Mouse (Mus musculus): ENCODE measurements around the gene Ptar1. TPM values are rescaled to one million over a fixed set of nuclear protein-coding genes. Genes with fewer than 3 reads are reported as not detected.

Ptar1 gene
- polyA plus RNA-seq, 1 experiment = 6.4 TPM

DNA sequence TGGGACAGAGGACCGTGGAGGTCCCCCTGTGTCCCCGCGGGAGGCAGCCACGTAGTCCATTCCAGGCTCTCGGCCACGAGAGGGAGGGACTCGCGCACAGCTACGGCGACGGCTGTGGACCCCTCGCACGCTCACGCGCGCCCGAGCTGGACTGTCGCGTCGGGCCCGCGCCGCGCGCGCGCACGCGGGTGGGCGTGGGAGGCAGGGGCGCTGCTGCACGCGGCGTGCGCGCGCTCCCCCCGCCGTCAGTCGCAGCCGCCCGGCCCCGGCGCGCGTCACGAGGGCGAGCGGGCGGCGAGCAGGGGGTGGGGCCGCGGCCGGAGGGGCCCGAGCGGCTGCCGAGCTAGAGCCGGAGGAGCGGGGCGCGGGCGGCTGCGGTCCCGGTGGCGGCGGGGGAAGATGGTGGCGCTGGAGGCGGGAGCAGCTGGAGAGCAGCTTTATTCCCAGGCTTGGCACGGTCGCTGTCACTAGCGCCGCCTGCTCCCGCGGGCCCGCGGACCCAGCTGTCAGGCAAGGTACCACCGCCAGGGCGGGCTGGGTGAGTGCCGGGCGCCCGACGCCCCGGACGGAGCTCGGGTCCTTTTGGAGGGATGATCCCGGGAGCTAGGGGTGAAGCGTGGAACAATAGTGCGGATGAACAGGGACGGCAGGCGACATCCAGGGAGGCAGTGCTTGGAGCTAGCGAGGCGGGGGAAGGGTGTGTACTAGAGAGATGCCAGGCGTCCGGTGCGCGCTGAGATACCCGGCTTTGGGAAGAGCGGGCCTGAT is 71.5 kb downstream of the Ptar1 start, which contains the start of gene Apba1:
Gene Apba1, plus strand, starts transcription at position 334 of the 768 bp plus-strand sequence.
- peak; percentile 90 for DNase-seq (ENCODE audit: low read depth)
- TF ChIP-seq POLR2A (IDR thresholded peaks at IDR 0.05; ENCODE audit: borderline replicate concordance, extremely low read depth, insufficient read depth, insufficient read length, poor library complexity, severe bottlenecking) = peak; percentile 60
- peak; percentile 52 for TF ChIP-seq CTCF (IDR thresholded peaks at IDR 0.05; ENCODE audit: borderline replicate concordance, extremely low read depth, insufficient read depth, insufficient read length)

DNA sequence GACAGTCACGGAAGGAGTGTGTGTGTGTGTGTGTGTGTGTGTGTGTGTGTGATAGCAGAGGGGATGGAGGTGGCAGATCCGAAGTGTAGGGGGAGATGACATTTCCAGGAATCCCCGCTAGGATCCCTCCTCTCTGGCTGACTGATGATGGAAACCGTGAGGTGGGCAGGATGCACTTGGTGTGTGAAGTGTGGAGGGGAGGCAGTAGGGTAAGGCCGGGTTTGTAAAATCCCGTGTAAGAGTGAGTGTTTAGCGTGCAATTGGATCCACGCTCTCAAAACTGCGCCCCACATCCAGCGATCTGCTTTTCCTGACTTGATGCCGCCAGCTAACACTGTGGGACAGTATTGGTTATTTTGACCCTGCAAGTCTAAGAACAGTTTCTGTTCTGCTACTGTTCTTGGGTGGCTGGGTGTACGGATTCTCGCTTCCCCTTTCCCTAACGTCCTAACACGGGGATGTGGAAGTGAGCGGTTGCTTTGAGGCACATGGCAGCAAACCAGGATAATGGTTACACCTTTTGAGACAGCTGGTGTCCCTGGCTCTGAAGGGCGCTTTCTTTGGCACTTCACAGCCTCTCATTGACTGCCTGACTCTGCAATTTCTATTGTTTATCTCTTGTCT is 72.2 kb downstream of the Ptar1 start:
- DNase-seq (ENCODE audit: low read depth) = peak; percentile 82
- TF ChIP-seq POLR2A (IDR thresholded peaks at IDR 0.05; ENCODE audit: borderline replicate concordance, extremely low read depth, insufficient read depth, insufficient read length, poor library complexity, severe bottlenecking) (no peak; the same call in 1 of the 2 replicates), CTCF (IDR thresholded peaks at IDR 0.05; ENCODE audit: borderline replicate concordance, extremely low read depth, insufficient read depth, insufficient read length) (peak; percentile 4; the same call in 1 of the 2 replicates)

DNA sequence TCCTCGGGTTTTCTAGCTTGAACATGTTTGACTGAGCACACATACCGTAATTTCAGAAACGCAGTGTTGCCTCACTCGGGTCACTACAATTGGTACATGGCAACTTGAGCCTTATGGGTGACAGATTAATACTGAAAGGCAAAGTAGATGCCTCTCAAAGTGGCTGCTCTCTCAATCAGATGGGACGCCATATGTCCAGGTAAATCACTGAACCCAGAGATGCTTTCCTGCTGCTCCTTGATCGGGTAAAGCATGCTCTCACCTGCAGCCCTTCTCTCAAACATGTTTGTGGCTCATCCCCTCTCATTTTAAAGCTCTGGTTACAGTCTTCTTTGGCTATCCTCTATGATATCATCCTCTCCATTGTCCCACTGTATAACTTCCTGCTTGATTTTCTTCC is 76.1 kb downstream of the Ptar1 start:
- no peak for TF ChIP-seq CTCF (IDR thresholded peaks at IDR 0.05; ENCODE audit: borderline replicate concordance, extremely low read depth, insufficient read depth, insufficient read length)
- no peak for TF ChIP-seq POLR2A (IDR thresholded peaks at IDR 0.05; ENCODE audit: borderline replicate concordance, extremely low read depth, insufficient read depth, insufficient read length, poor library complexity, severe bottlenecking)
- no peak for DNase-seq (ENCODE audit: low read depth)

DNA sequence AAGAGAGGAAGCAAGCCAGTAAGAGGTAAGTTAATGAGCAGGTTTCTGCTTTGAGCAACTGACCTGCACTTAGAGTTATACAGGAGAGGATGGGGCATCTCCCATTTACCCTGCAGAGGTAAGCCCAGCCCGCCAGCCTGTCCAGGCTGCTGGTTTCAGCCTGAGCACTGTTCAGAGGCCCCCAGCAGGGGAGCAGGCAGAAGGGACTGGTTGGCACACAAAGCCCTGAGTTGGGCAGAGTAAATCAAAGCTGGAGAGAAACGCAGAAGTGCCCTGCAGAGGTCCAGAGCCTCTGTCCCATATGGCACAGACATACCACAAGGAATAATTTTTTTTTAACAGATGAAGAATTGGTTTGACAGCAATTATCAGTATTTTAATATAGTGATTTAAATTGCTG is 76.8 kb downstream of the Ptar1 start:
- no peak for DNase-seq (ENCODE audit: low read depth)
- TF ChIP-seq POLR2A (IDR thresholded peaks at IDR 0.05; ENCODE audit: borderline replicate concordance, extremely low read depth, insufficient read depth, insufficient read length, poor library complexity, severe bottlenecking) (no peak), CTCF (IDR thresholded peaks at IDR 0.05; ENCODE audit: borderline replicate concordance, extremely low read depth, insufficient read depth, insufficient read length) (no peak)

DNA sequence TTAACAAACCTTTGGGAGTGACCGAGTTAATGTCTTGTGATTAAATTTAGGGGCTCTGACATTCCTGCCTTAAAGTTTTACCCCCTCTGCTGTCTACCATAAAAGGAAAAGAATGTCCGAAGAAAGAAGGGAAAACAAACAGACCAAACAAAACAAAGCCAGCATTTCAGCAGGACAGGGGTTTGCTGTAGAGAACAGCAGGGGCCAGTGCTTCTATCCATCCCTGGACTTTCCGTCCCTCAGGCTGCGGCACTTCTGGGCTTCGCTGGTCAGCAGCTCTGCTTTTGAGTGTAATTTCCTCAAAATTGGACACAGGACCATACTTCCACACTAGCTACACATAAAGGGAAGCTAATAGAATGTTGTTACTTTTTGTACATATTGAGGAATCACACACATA is 81.6 kb downstream of the Ptar1 start:
- no peak for TF ChIP-seq POLR2A (IDR thresholded peaks at IDR 0.05; ENCODE audit: borderline replicate concordance, extremely low read depth, insufficient read depth, insufficient read length, poor library complexity, severe bottlenecking)
- no peak for DNase-seq (ENCODE audit: low read depth)

DNA sequence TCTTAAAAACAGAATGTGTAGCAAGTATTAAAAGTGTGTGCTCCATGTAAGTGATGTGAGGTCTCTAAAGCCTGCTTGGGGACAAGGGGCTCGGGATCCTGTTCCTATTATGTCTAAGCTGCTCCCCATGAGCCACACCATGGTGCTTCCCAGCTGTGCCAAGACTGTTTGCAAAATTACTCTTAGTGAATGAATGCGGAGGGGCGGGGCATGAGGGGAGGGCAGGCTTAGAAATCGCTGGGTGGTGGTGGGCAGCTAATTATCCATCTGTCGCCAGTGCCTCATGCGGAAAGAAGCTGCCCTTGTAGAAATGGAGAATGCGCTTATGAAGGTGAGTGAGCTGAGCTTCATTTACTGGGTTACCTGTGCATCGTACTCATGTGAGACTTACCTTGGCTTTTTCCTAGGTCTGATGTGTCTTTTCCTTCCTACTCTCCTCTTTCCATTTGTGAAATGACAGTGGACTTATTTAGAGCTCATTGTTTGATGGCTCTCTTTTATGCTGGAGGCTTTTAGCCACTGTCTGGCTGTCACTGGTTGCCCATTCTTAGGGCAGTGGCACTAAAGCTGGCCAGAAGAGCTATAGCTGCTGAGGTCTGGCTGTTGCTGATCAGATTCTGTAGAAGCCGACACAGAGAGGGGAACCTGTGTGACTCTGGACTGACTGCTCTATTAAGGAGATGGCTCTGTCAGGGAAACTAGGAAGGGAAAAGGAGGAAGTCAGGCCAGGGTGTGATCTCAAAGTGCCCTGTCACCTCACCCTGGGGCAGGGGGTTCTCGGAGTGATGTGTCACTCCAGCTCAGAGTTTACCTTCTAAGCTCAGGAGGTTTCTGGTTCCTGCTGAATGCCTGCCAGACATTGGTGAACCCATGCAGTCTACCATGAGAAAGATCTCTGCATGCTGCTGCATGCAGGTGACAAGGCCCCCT is 83.5 kb downstream of the Ptar1 start:
- DNase-seq (ENCODE audit: low read depth) = peak; percentile 92

DNA sequence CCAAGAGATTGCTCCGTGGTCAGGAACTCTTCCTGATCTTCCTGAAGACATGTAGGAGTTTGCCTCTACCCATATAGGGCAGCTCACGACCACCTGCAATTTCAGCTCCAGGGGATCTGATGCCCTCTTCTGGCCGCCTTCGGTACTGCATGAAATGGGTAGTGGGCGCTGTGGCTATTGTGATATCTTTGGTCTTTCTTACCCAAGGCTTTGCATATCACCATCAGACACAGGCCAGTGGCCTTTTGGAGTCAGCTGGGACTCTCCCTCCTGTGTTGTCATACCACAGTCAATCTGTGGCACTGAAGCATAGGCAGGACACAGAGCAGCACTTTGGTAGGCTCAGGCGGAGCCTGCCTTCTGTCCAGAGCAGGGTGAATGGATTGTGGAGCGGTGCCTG is 84.7 kb downstream of the Ptar1 start:
- no peak for DNase-seq (ENCODE audit: low read depth)
- no peak for TF ChIP-seq POLR2A (IDR thresholded peaks at IDR 0.05; ENCODE audit: borderline replicate concordance, extremely low read depth, insufficient read depth, insufficient read length, poor library complexity, severe bottlenecking)
- peak; percentile 51 for TF ChIP-seq CTCF (IDR thresholded peaks at IDR 0.05; ENCODE audit: borderline replicate concordance, extremely low read depth, insufficient read depth, insufficient read length)

More for the DNA sequence above, 83.5 kb downstream of the Ptar1 start:
- no peak for TF ChIP-seq CTCF (IDR thresholded peaks at IDR 0.05; ENCODE audit: borderline replicate concordance, extremely low read depth, insufficient read depth, insufficient read length)
- no peak for TF ChIP-seq POLR2A (IDR thresholded peaks at IDR 0.05; ENCODE audit: borderline replicate concordance, extremely low read depth, insufficient read depth, insufficient read length, poor library complexity, severe bottlenecking)

DNA sequence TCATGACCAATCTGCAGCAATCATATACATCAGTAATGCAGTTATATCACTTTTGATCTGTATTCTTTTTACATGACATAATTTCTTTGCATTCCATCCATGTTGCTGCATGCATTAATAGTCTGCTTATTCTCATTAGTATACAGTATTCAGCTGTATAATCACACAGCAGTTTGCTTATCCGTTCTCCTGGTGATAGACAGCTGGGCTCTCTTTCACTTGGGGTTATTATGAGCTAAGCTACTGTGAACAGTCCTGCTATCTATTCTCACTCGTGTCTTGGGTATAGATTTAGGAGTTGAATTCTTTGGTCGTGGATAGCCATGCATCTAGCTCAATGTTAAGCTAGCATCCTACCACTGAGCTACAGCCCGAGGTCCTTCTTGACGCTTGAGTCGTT is 88.1 kb downstream of the Ptar1 start:
- TF ChIP-seq POLR2A (IDR thresholded peaks at IDR 0.05; ENCODE audit: borderline replicate concordance, extremely low read depth, insufficient read depth, insufficient read length, poor library complexity, severe bottlenecking) (no peak), CTCF (IDR thresholded peaks at IDR 0.05; ENCODE audit: borderline replicate concordance, extremely low read depth, insufficient read depth, insufficient read length) (no peak)

DNA sequence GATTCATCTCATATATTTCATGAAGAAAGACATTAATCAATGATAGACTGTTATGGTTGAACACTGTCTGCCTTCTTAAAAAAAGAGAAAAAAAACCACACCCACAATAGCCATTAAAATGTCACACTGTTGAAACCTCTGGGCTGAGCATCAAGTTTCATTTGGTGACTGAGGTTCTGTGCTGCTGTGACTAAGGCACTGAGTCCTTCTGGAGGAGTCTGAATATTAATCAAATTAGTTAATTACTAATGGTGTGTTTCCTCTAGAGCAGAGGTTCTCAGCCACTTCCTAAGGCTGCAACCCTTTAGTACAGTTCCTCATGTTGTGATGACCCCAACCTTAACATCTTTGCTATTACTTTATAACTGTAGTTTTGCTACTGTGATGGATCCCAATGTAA is 91.9 kb downstream of the Ptar1 start:
- TF ChIP-seq POLR2A (IDR thresholded peaks at IDR 0.05; ENCODE audit: borderline replicate concordance, extremely low read depth, insufficient read depth, insufficient read length, poor library complexity, severe bottlenecking) (no peak), CTCF (IDR thresholded peaks at IDR 0.05; ENCODE audit: borderline replicate concordance, extremely low read depth, insufficient read depth, insufficient read length) (no peak)
- DNase-seq (ENCODE audit: low read depth) = no peak

More for the DNA sequence above, 88.1 kb downstream of the Ptar1 start:
- peak; percentile 51 for DNase-seq (ENCODE audit: low read depth)

DNA sequence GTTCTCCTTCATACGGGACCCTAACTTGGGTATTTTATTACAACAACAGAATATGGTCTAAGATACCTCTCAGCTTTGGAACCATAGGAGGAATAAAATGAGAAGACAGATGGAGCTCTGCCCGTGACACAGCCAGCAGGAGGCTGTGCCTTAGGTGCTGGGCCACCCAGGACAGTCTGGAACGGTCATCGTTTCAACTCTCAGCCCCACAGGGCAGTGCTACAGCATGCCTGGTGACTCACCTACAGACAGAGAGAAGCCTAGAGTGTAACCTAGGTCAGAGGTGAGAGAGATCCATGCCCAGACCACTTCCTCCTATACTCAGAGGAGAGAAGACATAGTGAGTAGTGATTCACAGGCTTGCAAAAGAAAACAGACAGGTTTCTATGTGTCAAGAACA is 92.9 kb downstream of the Ptar1 start:
- DNase-seq (ENCODE audit: low read depth) = no peak
- no peak for TF ChIP-seq POLR2A (IDR thresholded peaks at IDR 0.05; ENCODE audit: borderline replicate concordance, extremely low read depth, insufficient read depth, insufficient read length, poor library complexity, severe bottlenecking)
- TF ChIP-seq CTCF (IDR thresholded peaks at IDR 0.05; ENCODE audit: borderline replicate concordance, extremely low read depth, insufficient read depth, insufficient read length) = no peak

Other genes starting within 250 kb of the Ptar1 start
- gene Mamdc2, start 239.0 kb upstream of the Ptar1 start, polyA plus RNA-seq (2012; rRNA removed) = 0.93 and 1.4 TPM in 2 replicates
- gene 1700028P14Rik, start 34.6 kb upstream of the Ptar1 start, polyA plus RNA-seq (2012; rRNA removed) = 1.0 and 1.8 TPM in 2 replicates
- 25.6 and 53.4 TPM in 2 replicates for gene Apba1, start 71.5 kb downstream of the Ptar1 start, polyA plus RNA-seq (2012; rRNA removed)